Mouse (Mus musculus) gastrocnemius, adult 8-10 months (tissue): ENCODE data around the gene Slc4a3. TPM values are rescaled to one million over a fixed set of nuclear protein-coding genes. Genes with fewer than 3 reads are reported as not detected.
A peak's percentile ranks its signal among the peaks of the same experiment; 100 is the strongest.

Experiments
- DNase-seq, 2 experiments: peaks; one replicate each; pipeline ENCODE4 v3.0.0; 2022; ENCODE audit warnings: low spot score in 2 of 2
- total RNA-seq, 4 experiments: library from RNA; stranded (reverse); gene quantifications; 2 replicates each; pipeline ENCODE4 v1.2.4; 2022

Gene Slc4a3
- total RNA-seq, 4 experiments from 2014 or later = 4.8 to 9.8 (median 7.4) TPM

- peak; percentile 87 to 93 for DNase-seq
Measured at GRCm38 (mm10) chr1:75559212-75559925, 13.3 kb downstream of the Slc4a3 start.

- no peak for DNase-seq
Measured at GRCm38 (mm10) chr1:75560206-75560913, 14.3 kb downstream of the Slc4a3 start.

GRCm38 (mm10) chr1:75561221-75561897, 15.3 kb downstream of the Slc4a3 start:
- no peak for DNase-seq

GRCm38 (mm10) chr1:75561898-75562238, 15.8 kb downstream of the Slc4a3 start:
- DNase-seq = no peak

- DNase-seq = no peak
Measured at GRCm38 (mm10) chr1:75564102-75564501, 18.0 kb downstream of the Slc4a3 start.

GRCm38 (mm10) chr1:75564916-75565315, 18.9 kb downstream of the Slc4a3 start:
- no peak for DNase-seq

- DNase-seq = no peak
Measured at GRCm38 (mm10) chr1:75565616-75566015, 19.6 kb downstream of the Slc4a3 start.

- DNase-seq = no peak
Measured at GRCm38 (mm10) chr1:75570403-75570802, 24.3 kb downstream of the Slc4a3 start.

GRCm38 (mm10) chr1:75572776-75573175, 26.7 kb downstream of the Slc4a3 start:
- DNase-seq = no peak

- no peak for DNase-seq
Measured at GRCm38 (mm10) chr1:75573715-75574114, 27.6 kb downstream of the Slc4a3 start.

GRCm38 (mm10) chr1:75574476-75575310, 28.6 kb downstream of the Slc4a3 start:
- DNase-seq = no peak

GRCm38 (mm10) chr1:75581936-75582624, 36.0 kb downstream of the Slc4a3 start:
- DNase-seq = no peak

GRCm38 (mm10) chr1:75582625-75582956, 36.5 kb downstream of the Slc4a3 start:
- no peak for DNase-seq

GRCm38 (mm10) chr1:75583034-75583433, 37.0 kb downstream of the Slc4a3 start:
- no peak for DNase-seq

- no peak for DNase-seq
Measured at GRCm38 (mm10) chr1:75586791-75587190, 40.7 kb downstream of the Slc4a3 start.

GRCm38 (mm10) chr1:75587738-75588719, 42.0 kb downstream of the Slc4a3 start:
- DNase-seq = no peak

- DNase-seq = no peak
Measured at GRCm38 (mm10) chr1:75588874-75589273, 42.8 kb downstream of the Slc4a3 start.

- DNase-seq = no peak
Measured at GRCm38 (mm10) chr1:75589983-75590382, 43.9 kb downstream of the Slc4a3 start.

GRCm38 (mm10) chr1:75593956-75594355, 47.9 kb downstream of the Slc4a3 start:
- no peak for DNase-seq

GRCm38 (mm10) chr1:75594836-75595235, 48.8 kb downstream of the Slc4a3 start:
- DNase-seq = no peak
